Mouse (Mus musculus): ENCODE measurements around the gene Cbs. TPM values are rescaled to one million over a fixed set of nuclear protein-coding genes. Genes with fewer than 3 reads are reported as not detected.

Gene Cbs
- polyA plus RNA-seq, 1 experiment = 0.88 TPM

- no peak for DNase-seq (ENCODE audit: low spot score)
These were observed 46.2 kb downstream of the Cbs start for GRCm38 (mm10) chr17:31590846-31591245.

DNA sequence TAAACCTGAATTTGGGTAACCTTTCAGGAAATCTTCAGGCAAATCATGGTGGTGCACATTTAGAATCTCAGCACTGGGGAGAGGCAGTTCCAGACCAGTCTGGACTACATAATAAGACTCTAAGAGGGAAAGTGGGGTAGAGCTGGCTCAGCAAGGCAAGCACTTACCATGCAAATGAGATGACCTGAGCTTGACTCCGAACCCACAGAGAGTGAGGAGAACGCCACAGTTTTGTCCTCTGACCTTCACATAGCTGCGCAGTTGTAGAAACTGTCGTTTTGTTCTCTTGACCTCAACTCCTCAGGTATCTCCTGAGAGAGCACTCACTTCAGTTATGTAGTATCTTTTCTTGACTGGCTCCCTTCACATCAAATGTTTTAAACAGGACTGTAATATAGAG is 48.3 kb downstream of the Cbs start:
- DNase-seq (ENCODE audit: low spot score) = no peak

GRCm38 (mm10) chr17:31588115-31588514 is 48.9 kb downstream of the Cbs start:
- no peak for DNase-seq (ENCODE audit: low spot score)

DNA sequence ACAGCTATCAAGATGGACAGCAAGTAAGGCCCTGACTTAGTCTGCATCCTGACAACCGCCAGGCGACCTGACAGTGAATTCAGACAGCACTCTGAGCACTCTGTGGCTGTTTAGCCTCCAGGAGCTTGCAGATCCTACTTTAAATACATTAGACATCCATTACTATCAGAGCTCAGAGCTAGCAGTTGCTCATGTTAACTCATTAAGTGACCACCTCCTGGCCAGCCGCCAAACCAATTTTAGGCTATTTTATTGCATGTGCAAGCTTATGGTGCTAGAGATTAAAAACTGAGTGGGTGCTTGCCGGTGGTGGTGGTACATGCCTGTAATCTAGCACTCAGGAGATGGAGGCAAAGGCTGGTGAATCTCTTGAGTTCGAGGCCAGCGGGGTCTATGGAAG is 53.3 kb downstream of the Cbs start:
- no peak for DNase-seq (ENCODE audit: low spot score)

- DNase-seq (ENCODE audit: low spot score) = no peak
These were observed 53.9 kb downstream of the Cbs start for GRCm38 (mm10) chr17:31583185-31583584.

GRCm38 (mm10) chr17:31580344-31580743 is 56.7 kb downstream of the Cbs start:
- DNase-seq (ENCODE audit: low spot score) = no peak

GRCm38 (mm10) chr17:31576394-31577175 is 60.5 kb downstream of the Cbs start:
- no peak for DNase-seq (ENCODE audit: low spot score)

DNA sequence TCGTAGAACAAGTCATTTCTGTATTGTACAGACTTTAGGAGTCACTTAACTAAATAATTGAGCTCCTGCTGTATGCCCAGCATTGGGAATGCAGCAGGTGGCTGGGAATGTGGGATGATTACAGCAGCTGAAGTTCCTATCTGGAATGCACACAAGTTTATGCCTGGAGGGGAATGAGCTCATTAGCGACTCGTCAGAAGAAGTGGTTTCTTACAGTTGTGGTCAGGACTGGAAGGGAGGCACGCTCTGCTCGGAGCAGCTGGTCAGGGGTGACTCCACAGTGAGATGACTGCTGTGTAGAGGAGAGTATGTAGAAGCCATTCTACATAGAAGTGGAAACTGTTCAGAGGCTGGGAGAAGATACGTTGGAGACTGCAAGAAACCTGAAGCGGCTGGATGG is 62.4 kb downstream of the Cbs start:
- DNase-seq (ENCODE audit: low spot score) = no peak

GRCm38 (mm10) chr17:31571689-31572088 is 65.3 kb downstream of the Cbs start:
- no peak for DNase-seq (ENCODE audit: low spot score)

DNA sequence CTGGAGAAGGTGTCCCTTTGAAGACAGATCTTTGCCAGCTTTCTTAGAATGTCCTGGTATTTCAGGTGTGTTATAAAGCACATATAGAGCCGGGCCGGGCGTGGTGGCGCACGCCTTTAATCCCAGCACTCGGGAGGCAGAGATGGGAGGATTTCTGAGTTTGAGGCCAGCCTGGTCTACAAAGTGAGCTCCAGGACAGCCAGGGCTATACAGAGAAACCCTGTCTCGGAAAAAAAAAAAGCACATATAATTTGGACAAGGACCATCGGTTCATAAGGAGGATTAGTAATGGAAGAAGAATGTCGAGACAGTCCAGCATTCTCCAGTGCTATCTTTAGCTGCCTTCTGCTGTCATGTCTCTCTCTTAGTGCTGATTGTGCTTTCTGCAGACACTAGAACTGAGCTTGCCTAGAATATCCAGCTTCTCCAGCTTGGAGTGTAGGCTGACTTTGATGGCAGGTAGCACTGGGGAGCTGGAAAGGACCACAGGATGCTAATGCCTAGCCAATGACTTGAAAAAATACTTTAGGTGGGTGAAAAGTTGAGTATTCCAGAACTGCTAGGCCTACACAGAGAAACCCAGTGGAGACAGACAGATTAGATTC is 66.6 kb downstream of the Cbs start:
- DNase-seq (ENCODE audit: low spot score) = no peak

GRCm38 (mm10) chr17:31569756-31570155 is 67.3 kb downstream of the Cbs start:
- no peak for DNase-seq (ENCODE audit: low spot score)

DNA sequence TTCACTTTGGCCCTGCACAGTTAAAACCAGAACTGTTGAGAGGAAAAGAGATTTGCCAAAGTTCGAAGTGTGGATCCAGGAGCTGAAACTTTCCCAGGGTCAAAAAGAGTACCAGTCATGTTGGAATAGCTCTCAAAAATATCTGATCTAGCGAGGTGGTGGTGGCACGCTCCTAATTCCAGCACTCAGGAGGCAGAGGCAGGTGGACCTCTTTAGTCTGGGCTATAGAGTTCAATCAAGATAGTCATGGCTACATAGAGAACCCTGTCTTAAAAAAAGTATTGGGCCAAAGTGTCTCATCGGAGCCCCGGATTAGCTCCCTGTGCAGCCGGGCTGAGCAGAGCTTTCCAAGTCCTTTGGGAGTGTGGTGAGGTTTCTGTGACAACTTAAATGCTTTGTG is 70.8 kb downstream of the Cbs start:
- no peak for DNase-seq (ENCODE audit: low spot score)

- DNase-seq (ENCODE audit: low spot score) = peak; percentile 64
These were observed 71.6 kb downstream of the Cbs start for GRCm38 (mm10) chr17:31565141-31566056.

GRCm38 (mm10) chr17:31564858-31565140 is 72.2 kb downstream of the Cbs start:
- DNase-seq (ENCODE audit: low spot score) = no peak

DNA sequence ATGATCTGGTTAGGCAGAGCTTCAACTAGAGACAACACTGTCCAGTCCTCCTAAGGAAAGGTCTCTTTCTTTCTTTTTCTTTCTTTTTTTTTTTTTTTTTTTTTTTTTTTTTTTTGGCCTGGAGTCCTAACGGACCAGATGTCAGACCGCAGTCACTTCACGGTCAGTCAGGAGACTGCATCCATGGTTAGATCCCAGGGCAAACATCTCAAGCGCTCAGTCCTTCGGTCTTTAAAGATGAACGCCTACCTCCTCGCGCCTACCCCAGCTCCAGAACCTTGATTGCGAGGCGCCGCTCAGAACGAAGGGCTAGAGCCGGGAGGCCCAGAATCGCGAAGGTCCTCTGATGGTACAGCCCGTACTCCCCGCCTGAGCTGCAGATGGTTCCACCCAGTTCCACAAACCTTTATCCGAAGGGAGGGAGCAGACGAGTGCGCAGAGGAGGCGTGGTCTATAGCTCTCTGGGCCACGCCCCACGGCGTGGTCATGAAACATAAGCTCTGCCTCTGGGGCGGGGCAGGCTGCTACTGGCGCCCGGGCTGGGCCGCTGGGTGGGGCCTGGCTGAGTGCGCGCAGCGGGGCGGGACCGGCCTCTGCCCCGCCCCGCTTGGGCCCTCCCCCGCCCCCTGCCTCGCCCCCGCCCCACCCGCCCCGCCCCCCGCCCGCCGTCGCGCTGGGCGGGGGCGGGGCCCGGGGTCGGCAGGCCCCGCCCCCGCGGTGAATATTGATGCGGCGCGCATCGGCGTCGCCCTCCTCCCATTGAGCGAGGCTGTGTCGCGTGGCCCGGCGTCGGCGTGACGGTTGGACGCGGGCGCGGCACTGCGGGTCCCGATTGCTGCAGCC is 72.8 kb downstream of the Cbs start, which contains the start of gene Pknox1:
Pknox1 (plus strand) TSS at position 720 of the 843 bp plus-strand sequence.
- peak; percentile 90 for DNase-seq (ENCODE audit: low spot score)

GRCm38 (mm10) chr17:31563632-31564014 is 73.4 kb downstream of the Cbs start:
- peak; percentile 29 for DNase-seq (ENCODE audit: low spot score)

DNA sequence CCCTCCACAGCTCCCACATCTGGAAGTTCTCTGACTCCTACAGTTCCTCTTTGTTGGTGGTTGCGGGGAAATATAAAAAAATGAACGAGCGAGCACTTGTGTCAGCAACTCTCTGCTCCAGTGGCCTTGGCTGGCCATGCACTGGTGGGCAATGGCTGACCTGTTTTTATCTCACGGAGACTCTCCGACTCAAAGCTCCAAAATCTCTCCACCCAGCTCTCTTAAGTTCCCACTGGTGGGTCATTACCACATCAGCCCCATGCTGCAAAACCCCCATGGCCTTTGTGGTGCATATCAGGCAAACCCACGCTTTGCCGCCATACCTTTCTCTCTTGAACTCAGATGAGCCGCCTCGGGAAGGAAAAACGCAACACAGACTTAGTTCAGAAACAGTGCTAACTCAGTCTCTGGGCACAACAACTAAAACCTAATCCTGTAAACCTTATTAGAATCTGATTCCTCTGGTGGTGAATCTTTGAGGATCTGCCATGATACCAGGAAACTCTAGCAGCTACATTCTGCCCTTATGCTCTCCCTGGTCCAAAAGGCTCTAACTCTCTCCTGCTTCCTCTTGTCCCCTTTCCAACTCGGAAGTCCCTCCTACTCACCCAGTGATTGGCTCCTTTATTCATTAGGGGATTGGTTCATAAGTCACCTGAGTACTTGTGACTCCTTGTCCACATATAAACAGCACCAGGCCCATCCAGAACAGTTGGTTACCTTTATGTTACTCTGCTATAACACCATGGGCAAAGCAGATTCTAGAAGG is 77.8 kb downstream of the Cbs start:
- no peak for DNase-seq (ENCODE audit: low spot score)
